Mouse (Mus musculus) liver, adult 2 months (tissue): ENCODE measurements around the gene Atrx. TPM values are rescaled to one million over a fixed set of nuclear protein-coding genes. Genes with fewer than 3 reads are reported as not detected.

ENCODE experiments used
- DNase-seq: peaks from one replicate; pipeline ENCODE4 v3.0.0-alpha.2; 2011; ENCODE audit warnings: low read depth, low spot score; ENCODE audit errors: extremely low read depth
- H3K27ac ChIP-seq: fragments of 200-500 bp; replicated peaks from 2 replicates; pipeline ENCODE4 v1.5.1; 2012; ENCODE audit warnings: low read depth, mild to moderate bottlenecking, control low read depth, inconsistent platforms, low read length; ENCODE audit not compliant: insufficient read depth
- H3K27me3 ChIP-seq: fragments of 200-500 bp; 2 replicates; pipeline ENCODE4 v1.6.1; 2012; ENCODE audit warnings: mild to moderate bottlenecking, moderate library complexity, low read length, inconsistent platforms; ENCODE audit not compliant: control insufficient read depth, insufficient read depth
- H3K36me3 ChIP-seq: fragments of 200-500 bp; 2 replicates; pipeline ENCODE4 v1.6.1; 2012; ENCODE audit warnings: low read length, inconsistent platforms; ENCODE audit not compliant: control insufficient read depth, insufficient read depth
- H3K4me1 ChIP-seq: fragments of 200-500 bp; 2 replicates; pipeline ENCODE4 v1.6.1; 2011; ENCODE audit warnings: low read length; ENCODE audit not compliant: control insufficient read depth, insufficient read depth
- H3K4me3 ChIP-seq: fragments of 200-500 bp; 2 replicates; pipeline ENCODE4 v1.5.1; 2011; ENCODE audit warnings: low read depth, mild to moderate bottlenecking, control low read depth, low read length, moderate library complexity; ENCODE audit not compliant: insufficient read depth
- H3K79me2 ChIP-seq: fragments of 200-500 bp; 2 replicates; pipeline ENCODE4 v1.6.1; 2012; ENCODE audit warnings: inconsistent platforms, mild to moderate bottlenecking, low read length, moderate library complexity; ENCODE audit not compliant: control insufficient read depth, insufficient read depth
- H3K9ac ChIP-seq: fragments of 200-500 bp; 2 replicates; pipeline ENCODE4 v1.6.1; 2012; ENCODE audit warnings: low read depth, mild to moderate bottlenecking, control low read depth, inconsistent platforms, low read length
- CTCF ChIP-seq: fragments of 200-500 bp; IDR thresholded peaks from 2 replicates; pipeline ENCODE4 v1.5.1; 2011; ENCODE audit warnings: low read depth, low read length, control low read depth
- POLR2A ChIP-seq: fragments of 200-500 bp; IDR thresholded peaks from 2 replicates; pipeline ENCODE4 v1.6.1; 2011; ENCODE audit warnings: low read length, control low read depth; ENCODE audit not compliant: insufficient read depth; ENCODE audit errors: extremely low read depth
- WGBS: fragments of 180-500 bp; shearing (Covaris S2); methylation state at CpG from one replicate; pipeline ENCODE4 v1.1.7; 2018; 5-methylcytosine and 5-hydroxymethylcytosine counted together
- polyA plus RNA-seq: library from polyadenylated mRNA; depleted of rRNA; stranded (reverse); fragments of >200 nt; gene quantifications from 2 replicates; pipeline ENCODE4 v1.2.3, GENCODE M21; 2012; rRNA removed
- total RNA-seq: library from RNA; depleted of rRNA; stranded (reverse); fragments of >200 nt; gene quantifications from 2 replicates; pipeline ENCODE4 v1.2.3, GENCODE M21; 2014; rRNA removed

Atrx gene
- total and polyA plus RNA-seq, 2 experiments, result 10.5 to 81.2 TPM

- Histone ChIP-seq H3K9ac (no peak overlapping the region), H3K4me1 (no peaks in the 10 kb centered on the region; the same call in 1 of the 2 replicates), H3K79me2 (no peaks in the 10 kb centered on the region), H3K4me3 (no peak overlapping the region), H3K27ac (no peak overlapping the region), H3K27me3 (peaks cover 17% of the 10 kb centered on the region; the same call in 1 of the 2 replicates), H3K36me3 (no peaks in the 10 kb centered on the region)
- DNase-seq, result no peak
- TF ChIP-seq CTCF, result no peak
- no peak for TF ChIP-seq POLR2A
- WGBS, result 32% methylated on average over 6 of the region's 6 CpGs
Observed at GRCm38 (mm10) chrX:105766013-105766412, 163.2 kb downstream of the Atrx start.

GRCm38 (mm10) chrX:105765005-105765706 lies 164.0 kb downstream of the Atrx start:
- Histone ChIP-seq H3K27ac (no peak overlapping the region), H3K36me3 (no peaks in the 10 kb centered on the region), H3K27me3 (peaks cover 17% of the 10 kb centered on the region; the same call in 1 of the 2 replicates), H3K4me3 (peak overlapping the region; percentile 47; the same call in 1 of the 2 replicates), H3K4me1 (no peaks in the 10 kb centered on the region; the same call in 1 of the 2 replicates), H3K9ac (no peak overlapping the region), H3K79me2 (no peaks in the 10 kb centered on the region)
- WGBS, result 3% methylated on average over 30 of the region's 36 CpGs
- DNase-seq, result no peak
- TF ChIP-seq CTCF (no peak), POLR2A (no peak)

GRCm38 (mm10) chrX:105764162-105765004 lies 164.8 kb downstream of the Atrx start, which contains the start of gene Fgf16:
TSS of gene Fgf16 (plus strand) at chrX:105764279.
- no peaks in the 10 kb centered on the region for H3K36me3 ChIP-seq
- 2% methylated on average over 58 of the region's 86 CpGs for WGBS
- H3K4me1 ChIP-seq, result no peaks in the 10 kb centered on the region; the same call in 1 of the 2 replicates
- H3K27ac ChIP-seq, result no peak within 1 kb of the TSS
- H3K9ac ChIP-seq, result no peak within 1 kb of the TSS; the same call in 1 of the 2 replicates
- no peaks in the 10 kb centered on the region for H3K79me2 ChIP-seq
- no peak for TF ChIP-seq POLR2A
- TF ChIP-seq CTCF, result no peak
- peak within 1 kb of the TSS; percentile 47; the same call in 1 of the 2 replicates for H3K4me3 ChIP-seq
- peaks cover 17% of the 10 kb centered on the region; the same call in 1 of the 2 replicates for H3K27me3 ChIP-seq
- DNase-seq, result no peak

- no peak overlapping the region for H3K9ac ChIP-seq
Observed at GRCm38 (mm10) chrX:105763612-105764011, 165.6 kb downstream of the Atrx start.

GRCm38 (mm10) chrX:105762847-105763527 lies 166.2 kb downstream of the Atrx start:
- H3K9ac ChIP-seq, result no peak overlapping the region
- TF ChIP-seq POLR2A, result no peak
- H3K4me1 ChIP-seq, result no peaks in the 10 kb centered on the region; the same call in 1 of the 2 replicates
- H3K4me3 ChIP-seq, result no peak overlapping the region
- peaks cover 17% of the 10 kb centered on the region; the same call in 1 of the 2 replicates for H3K27me3 ChIP-seq
- H3K36me3 ChIP-seq, result no peaks in the 10 kb centered on the region
- H3K79me2 ChIP-seq, result no peaks in the 10 kb centered on the region
- WGBS, result 12% methylated on average over 20 of the region's 23 CpGs
- DNase-seq, result no peak
- no peak overlapping the region for H3K27ac ChIP-seq

More at GRCm38 (mm10) chrX:105763612-105764011, 165.6 kb downstream of the Atrx start:
- Histone ChIP-seq H3K4me1 (no peaks in the 10 kb centered on the region; the same call in 1 of the 2 replicates), H3K27me3 (peaks cover 17% of the 10 kb centered on the region; the same call in 1 of the 2 replicates), H3K27ac (no peak overlapping the region), H3K36me3 (no peaks in the 10 kb centered on the region), H3K79me2 (no peaks in the 10 kb centered on the region), H3K4me3 (peak overlapping the region; percentile 27; the same call in 1 of the 2 replicates)
- no peak for DNase-seq
- WGBS, result 3% methylated on average over 20 of the region's 20 CpGs
- TF ChIP-seq POLR2A, result no peak
- TF ChIP-seq CTCF, result no peak

Other genes starting within 250 kb of the Atrx start
- not detected in 2 replicates for gene Fgf16, start 165.1 kb downstream of the Atrx start, total RNA-seq
- not detected in 2 replicates for gene Fgf16, start 165.1 kb downstream of the Atrx start, polyA plus RNA-seq
- gene Magt1, start 82.5 kb upstream of the Atrx start, total RNA-seq, result 55.3 and 57.7 TPM in 2 replicates
- gene Magt1, start 82.5 kb upstream of the Atrx start, polyA plus RNA-seq, result 8.9 and 9.3 TPM in 2 replicates
- 366 and 416 TPM in 2 replicates for gene Cox7b, start 86.3 kb upstream of the Atrx start, total RNA-seq
- 134 and 154 TPM in 2 replicates for gene Cox7b, start 86.3 kb upstream of the Atrx start, polyA plus RNA-seq
- 5.7 and 6.0 TPM in 2 replicates for gene Atp7a, start 97.9 kb upstream of the Atrx start, total RNA-seq
- gene Atp7a, start 97.9 kb upstream of the Atrx start, polyA plus RNA-seq, result 0.65 and 0.94 TPM in 2 replicates
- gene Tlr13, start 213.8 kb upstream of the Atrx start, total RNA-seq, result 1.9 and 2.4 TPM in 2 replicates
- gene Tlr13, start 213.8 kb upstream of the Atrx start, polyA plus RNA-seq, result 0.19 and 0.71 TPM in 2 replicates